Mouse (Mus musculus) liver, postnatal 0 days (tissue): ENCODE data around the gene Tmem151b.
A peak's percentile ranks its signal among the peaks of the same experiment; 100 is the strongest.

Experiments used
- CTCF ChIP-seq: sonication (generic); IDR thresholded peaks from 2 replicates; pipeline ENCODE4 v1.5.1; 2016; ENCODE audit warnings: antibody characterized with exemption, low read depth
- EP300 ChIP-seq: IDR thresholded peaks from 2 replicates; pipeline ENCODE4 v1.6.1; 2016; ENCODE audit warnings: antibody characterized with exemption, low read depth, mild to moderate bottlenecking

DNA sequence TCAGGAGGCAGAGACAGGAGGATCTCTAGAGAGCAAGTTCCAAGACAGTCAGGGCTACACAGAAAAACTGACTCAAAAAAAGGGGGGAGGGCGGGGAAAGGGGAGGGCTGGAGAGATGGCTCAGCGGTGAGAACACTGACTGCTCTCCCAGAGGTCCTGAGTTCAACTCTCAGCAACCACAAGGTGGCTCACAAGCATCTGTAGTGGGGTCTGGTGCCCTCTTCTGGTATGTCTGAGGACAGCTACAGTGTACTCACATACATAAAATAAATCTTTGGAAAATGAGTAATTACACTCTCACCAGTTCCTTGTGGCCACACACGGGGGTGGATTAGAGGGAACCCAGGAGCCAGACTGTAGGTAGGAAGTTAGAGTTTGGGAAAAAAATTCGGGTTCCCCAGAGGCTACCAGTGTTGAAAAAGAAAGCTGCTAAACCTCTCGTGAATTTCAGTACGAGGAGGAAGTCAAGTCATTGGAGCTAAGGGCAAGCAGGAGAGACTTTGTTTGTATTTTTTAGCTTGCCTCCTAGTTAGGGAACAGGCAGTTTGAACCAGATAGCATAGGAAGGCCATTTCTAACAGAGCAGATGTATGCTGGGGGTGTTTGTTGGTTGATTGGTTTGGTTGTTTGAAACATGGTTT is 33.4 kb upstream of the Tmem151b start:
- TF ChIP-seq CTCF, result peak; percentile 90
- no peak for TF ChIP-seq EP300
